Comparison of ENCODE assay signal across 27 mouse cellular contexts in genomic region chr7:118620243-118620906, GRCm38 (mm10). TPM values are rescaled to one million over a fixed set of nuclear protein-coding genes. Genes with fewer than 3 reads are reported as not detected.
DNase-seq lines count a peak whose midpoint lies in the region; ATAC-seq and TF ChIP-seq lines count a peak whose summit lies in the region.
"Had no signal": no experiment of that assay in that cellular context is flagged by ENCODE, and none has a peak within 500 bp of the region (broad histone marks: within the 10 kb centered on the region; RNA-seq: fewer than 3 reads in every experiment).

No protein-coding gene starts in this region.

- H3K27me3 ChIP-seq in stomach, embryonic 14.5 days (ENCODE audit: control insufficient read depth, insufficient read depth, low read length): no peaks in the 10 kb centered on the region
- no peaks in the 10 kb centered on the region for H3K27me3 ChIP-seq in stomach, postnatal 0 days (ENCODE audit: control insufficient read depth, insufficient read depth, low read length)
- H3K27me3 ChIP-seq: embryonic facial prominence, embryonic 12.5 days; embryonic facial prominence, embryonic 15.5 days had no signal

- H3K36me3 ChIP-seq in stomach, embryonic 14.5 days (ENCODE audit: control insufficient read depth, insufficient read depth, low read length): no peaks in the 10 kb centered on the region
- H3K36me3 ChIP-seq in stomach, postnatal 0 days (ENCODE audit: control insufficient read depth, insufficient read depth, low read length): no peaks in the 10 kb centered on the region
- H3K36me3 ChIP-seq: embryonic facial prominence, embryonic 12.5 days; embryonic facial prominence, embryonic 15.5 days; heart, embryonic 10.5 days; heart, embryonic 13.5 days had no signal

- peak; percentile 81 for ATAC-seq in stomach, embryonic 14.5 days (ENCODE audit: insufficient number of reproducible peaks, insufficient read depth, low FRiP score, low read depth)
- ATAC-seq in stomach, postnatal 0 days (ENCODE audit: low FRiP score, low TSS enrichment): peak; percentile 81
- ATAC-seq: activated CD4-positive, CD25-positive, alpha-beta regulatory T cell, adult 4 months; forebrain, embryonic 14.5 days; forebrain, postnatal 0 days; hindbrain, postnatal 0 days had no signal

- no peak for TF ChIP-seq EP300 in stomach, postnatal 0 days (optimal IDR thresholded peaks at IDR 0.05)

- no peak overlapping the region for H3K9ac ChIP-seq in stomach, embryonic 14.5 days (replicated peaks; ENCODE audit: low read depth, low read length)
- no peak overlapping the region for H3K9ac ChIP-seq in stomach, postnatal 0 days (ENCODE audit: low read length)
- H3K9ac ChIP-seq: embryonic facial prominence, embryonic 12.5 days; embryonic facial prominence, embryonic 15.5 days; forebrain, postnatal 0 days; heart, embryonic 13.5 days; hindbrain, embryonic 14.5 days had no signal

- H3K9me3 ChIP-seq in stomach, embryonic 14.5 days (ENCODE audit: control insufficient read depth, low read depth, low read length): no peaks in the 10 kb centered on the region
- H3K9me3 ChIP-seq in stomach, postnatal 0 days (ENCODE audit: control insufficient read depth, low read length): no peaks in the 10 kb centered on the region
- H3K9me3 ChIP-seq: embryonic facial prominence, embryonic 12.5 days; embryonic facial prominence, embryonic 15.5 days; heart, embryonic 10.5 days; heart, embryonic 13.5 days had no signal

- H3K4me1 ChIP-seq in stomach, embryonic 14.5 days (ENCODE audit: control insufficient read depth, insufficient read depth, low read length): no peaks in the 10 kb centered on the region
- H3K4me1 ChIP-seq in stomach, postnatal 0 days (replicated peaks; ENCODE audit: control insufficient read depth, insufficient read depth): no peaks in the 10 kb centered on the region
- H3K4me1 ChIP-seq: embryonic facial prominence, embryonic 12.5 days; embryonic facial prominence, embryonic 15.5 days; heart, embryonic 10.5 days; heart, embryonic 13.5 days had no signal

- 82% methylated on average over 7 of the region's 7 CpGs for WGBS in stomach, embryonic 14.5 days
- WGBS in stomach, postnatal 0 days: 68% methylated on average over 7 of the region's 7 CpGs

- H3K4me3 ChIP-seq in stomach, embryonic 14.5 days (ENCODE audit: low read depth, low read length): no peak overlapping the region
- H3K4me3 ChIP-seq in stomach, postnatal 0 days (ENCODE audit: low read depth, low read length): no peak overlapping the region
- H3K4me3 ChIP-seq: embryonic facial prominence, embryonic 12.5 days; embryonic facial prominence, embryonic 15.5 days; gastrocnemius, adult 2 months; heart, embryonic 10.5 days; heart, embryonic 13.5 days had no signal

- no peak for TF ChIP-seq CTCF in stomach, postnatal 0 days (IDR thresholded peaks at IDR 0.05; ENCODE audit: low read depth)

- peak; percentile 52 for DNase-seq in heart, adult 11 months
- DNase-seq in heart, adult 9 months (ENCODE audit: low spot score in 2 of 2): no peak
- DNase-seq in stomach, postnatal 0 days (ENCODE audit: low spot score): peak; percentile 67
- DNase-seq in layer of hippocampus, postnatal 14 days (ENCODE audit: low spot score in 2 of 2): no peak
- DNase-seq in lung, postnatal 25 days (ENCODE audit: low spot score): no peak
- DNase-seq: adrenal gland, adult 2 months; adrenal gland, postnatal 14 days; cerebellum, adult 11 months; cerebellum, adult 2 months; cerebellum, adult 9-11 months; cerebellum, postnatal 25 days; forebrain, postnatal 0 days; gastrocnemius, adult 2 months; gastrocnemius, postnatal 14 days; heart, adult 18-20 months; heart, postnatal 14 days; heart, postnatal 4 days had no signal

- H3K4me2 ChIP-seq in stomach, embryonic 14.5 days (replicated peaks; ENCODE audit: low read depth, low read length): no peak overlapping the region
- no peak overlapping the region for H3K4me2 ChIP-seq in stomach, postnatal 0 days (replicated peaks; ENCODE audit: low read depth)
- H3K4me2 ChIP-seq: embryonic facial prominence, embryonic 12.5 days; embryonic facial prominence, embryonic 15.5 days; heart, embryonic 13.5 days; hindbrain, embryonic 14.5 days had no signal

- peak overlapping the region; percentile 10; the same call in 1 of the 2 replicates for H3K27ac ChIP-seq in stomach, embryonic 14.5 days (ENCODE audit: low read length)
- peak overlapping the region; percentile 36; the same call in 1 of the 2 replicates for H3K27ac ChIP-seq in stomach, postnatal 0 days (replicated peaks)
- H3K27ac ChIP-seq: embryonic facial prominence, embryonic 12.5 days; embryonic facial prominence, embryonic 15.5 days; gastrocnemius, adult 2 months; heart, embryonic 10.5 days; heart, embryonic 13.5 days; hindbrain, embryonic 14.5 days; hindbrain, postnatal 0 days had no signal

RNA-seq across cellular contexts. Expression of gene Tmc5, which starts 23.3 kb away (rescaled TPM):
- polyA plus RNA-seq in stomach, embryonic 14.5 days (2014; fragmentation: Nextera tagmentation; extraction: Ambion mirVana): 0.51 and 0.77 TPM in 2 replicates
- polyA plus RNA-seq in stomach, postnatal 0 days (2015; fragmentation: Nextera tagmentation; extraction: Ambion mirVana): 7.9 and 8.5 TPM in 2 replicates
- under 1 TPM; 0.21 to 0.31 TPM for total RNA-seq in layer of hippocampus, postnatal 14 days (2021)
- total RNA-seq: adrenal gland, adult 2 months; common myeloid progenitor, adult 5-6 weeks; gastrocnemius, adult 2 months had no signal
- polyA plus RNA-seq: activated CD4-positive, CD25-positive, alpha-beta regulatory T cell, adult 4 months; heart, embryonic 10.5 days had no signal

RNA-seq across cellular contexts. Expression of gene Tmc7, which starts 35.8 kb away (rescaled TPM):
- polyA plus RNA-seq in stomach, embryonic 14.5 days (2014; fragmentation: Nextera tagmentation; extraction: Ambion mirVana): 13.3 and 14.8 TPM in 2 replicates
- polyA plus RNA-seq in stomach, postnatal 0 days (2015; fragmentation: Nextera tagmentation; extraction: Ambion mirVana): 5.9 and 7.0 TPM in 2 replicates
- 10 to 100 TPM; 19.6 to 24.3 TPM for total RNA-seq in layer of hippocampus, postnatal 14 days (2021)
- total RNA-seq: common myeloid progenitor, adult 5-6 weeks had no signal
- polyA plus RNA-seq: activated CD4-positive, CD25-positive, alpha-beta regulatory T cell, adult 4 months had no signal

Comparison
In these comparisons a context has a peak if more than half of its experiments do, and no peak if none do; other contexts are left out.
1. DNase-seq: peak in heart, adult 11 months (single experiment) and stomach, postnatal 0 days (single experiment); none in heart, adult 9 months (0 of 2), layer of hippocampus, postnatal 14 days (0 of 2) and lung, postnatal 25 days (single experiment).